Mouse (Mus musculus) adrenal gland, postnatal 4 days (tissue): ENCODE results near the gene Mindy4b-ps. TPM values are rescaled to one million over a fixed set of nuclear protein-coding genes. Genes with fewer than 3 reads are reported as not detected.

ENCODE experiments used
- DNase-seq, 2 experiments: peaks; one replicate each; pipeline ENCODE4 v3.0.0; 2021 to 2022; ENCODE audit warnings: low spot score in 2 of 2, mixed read lengths in 2 of 2
- total RNA-seq, 2 experiments: library from RNA; stranded (reverse); gene quantifications; 2 replicates each; pipeline ENCODE4 v1.2.3; 2021

Mindy4b-ps gene
- total RNA-seq, 2 experiments from 2014 or later = not detected

- no peak for DNase-seq
Measured at GRCm38 (mm10) chr3:58786470-58786869, 35.6 kb downstream of the Mindy4b-ps start.

GRCm38 (mm10) chr3:58785863-58786262 is 36.2 kb downstream of the Mindy4b-ps start:
- DNase-seq = peak in 1 of 2 experiments; percentile 26

- no peak for DNase-seq
Measured at GRCm38 (mm10) chr3:58784219-58785092, 37.7 kb downstream of the Mindy4b-ps start.

- no peak for DNase-seq
Measured at GRCm38 (mm10) chr3:58783602-58784218, 38.4 kb downstream of the Mindy4b-ps start.

- DNase-seq = no peak
Measured at GRCm38 (mm10) chr3:58756429-58756828, 65.7 kb downstream of the Mindy4b-ps start.

GRCm38 (mm10) chr3:58755769-58756168 is 66.3 kb downstream of the Mindy4b-ps start:
- DNase-seq = no peak

GRCm38 (mm10) chr3:58754361-58754760 is 67.8 kb downstream of the Mindy4b-ps start:
- DNase-seq = no peak

GRCm38 (mm10) chr3:58751818-58752620 is 70.1 kb downstream of the Mindy4b-ps start:
- no peak for DNase-seq

GRCm38 (mm10) chr3:58748724-58749123 is 73.4 kb downstream of the Mindy4b-ps start:
- DNase-seq = no peak

GRCm38 (mm10) chr3:58747924-58748323 is 74.2 kb downstream of the Mindy4b-ps start:
- DNase-seq = no peak

GRCm38 (mm10) chr3:58739536-58739935 is 82.6 kb downstream of the Mindy4b-ps start:
- DNase-seq = no peak

Other genes starting within 250 kb of the Mindy4b-ps start
- gene Selenot, start 245.7 kb downstream of the Mindy4b-ps start, total RNA-seq = 100 to 1,000 TPM; 110 to 113 TPM
- gene Erich6, start 185.1 kb downstream of the Mindy4b-ps start, total RNA-seq = not detected
- 10 to 100 TPM; 15.0 to 16.5 TPM for gene Siah2, start 129.9 kb downstream of the Mindy4b-ps start, total RNA-seq
- gene Clrn1, start 63.0 kb upstream of the Mindy4b-ps start, total RNA-seq = not detected
- gene Med12l, start 183.5 kb upstream of the Mindy4b-ps start, total RNA-seq = 10 to 100 TPM; 21.7 TPM